Mouse (Mus musculus) heart, postnatal 14 days (tissue): Measurements from ENCODE around the gene Dlst. TPM values are rescaled to one million over a fixed set of nuclear protein-coding genes. Genes with fewer than 3 reads are reported as not detected.

Experiments used
- DNase-seq, 2 experiments: peaks; one replicate each; pipeline ENCODE4 v3.0.0; 2021 to 2022
- intact Hi-C: fragments of 180-260 bp; cut with DNase I; formaldehyde crosslinking; loops from one replicate; pipeline ENCODE4 v1.15.1; 2025
- total RNA-seq, 2 experiments: library from RNA; stranded (reverse); gene quantifications; 2 replicates each; pipeline ENCODE4 v1.2.3; 2021

Dlst gene
- total RNA-seq, 2 experiments from 2014 or later, result 713 to 718 TPM

DNA sequence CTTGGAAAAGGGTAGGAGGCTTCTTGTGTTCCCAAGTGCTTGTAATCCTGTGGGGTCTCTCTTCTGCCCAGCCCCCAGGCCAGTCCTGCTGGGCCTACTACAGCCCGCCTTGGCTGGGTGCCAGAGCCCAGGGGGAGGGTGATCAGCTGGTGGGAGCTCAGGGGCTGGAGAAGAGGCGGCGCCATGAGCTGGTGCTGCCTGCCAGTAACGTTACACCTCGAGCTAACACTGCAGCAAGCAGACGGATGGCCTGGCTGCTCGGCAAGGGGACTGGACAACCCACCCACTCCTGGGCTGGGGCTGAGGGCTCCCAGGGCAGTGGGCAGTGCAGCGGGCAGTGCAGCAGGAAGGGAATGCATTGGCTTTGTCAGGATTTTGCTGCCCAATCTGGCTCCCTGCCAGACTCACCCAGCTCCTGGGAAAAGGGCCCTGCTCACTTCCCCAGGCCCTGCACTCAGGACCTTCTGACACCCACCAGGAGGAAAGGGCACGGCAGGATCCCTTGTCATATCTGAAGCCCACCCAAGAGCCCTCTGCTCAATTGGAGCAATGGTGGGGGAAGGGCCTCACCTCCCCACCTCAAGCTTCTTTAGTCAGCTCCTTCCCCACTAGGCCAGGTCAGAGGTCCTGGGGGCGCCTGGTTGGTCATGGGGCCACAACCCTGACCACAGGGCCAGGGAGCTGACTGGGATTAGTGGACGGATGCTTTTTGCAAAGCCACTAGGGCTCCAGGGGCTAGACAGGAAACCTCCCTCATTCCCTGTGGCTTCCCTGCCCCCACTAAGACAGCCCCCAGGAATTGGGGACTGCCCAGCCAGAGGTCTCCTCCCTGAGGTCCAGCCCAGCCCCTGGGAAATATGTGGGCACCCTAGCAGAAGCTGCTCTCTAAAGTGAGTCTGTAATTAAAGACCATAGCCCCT lies 65.6 kb downstream of the Dlst start:
- peak in 1 of 2 experiments; percentile 47 for DNase-seq
- intact Hi-C loops, result loop anchor here (10.0 kb wide), 1 partner anchor 319 kb away; no protein-coding TSS in a partner anchor

DNA sequence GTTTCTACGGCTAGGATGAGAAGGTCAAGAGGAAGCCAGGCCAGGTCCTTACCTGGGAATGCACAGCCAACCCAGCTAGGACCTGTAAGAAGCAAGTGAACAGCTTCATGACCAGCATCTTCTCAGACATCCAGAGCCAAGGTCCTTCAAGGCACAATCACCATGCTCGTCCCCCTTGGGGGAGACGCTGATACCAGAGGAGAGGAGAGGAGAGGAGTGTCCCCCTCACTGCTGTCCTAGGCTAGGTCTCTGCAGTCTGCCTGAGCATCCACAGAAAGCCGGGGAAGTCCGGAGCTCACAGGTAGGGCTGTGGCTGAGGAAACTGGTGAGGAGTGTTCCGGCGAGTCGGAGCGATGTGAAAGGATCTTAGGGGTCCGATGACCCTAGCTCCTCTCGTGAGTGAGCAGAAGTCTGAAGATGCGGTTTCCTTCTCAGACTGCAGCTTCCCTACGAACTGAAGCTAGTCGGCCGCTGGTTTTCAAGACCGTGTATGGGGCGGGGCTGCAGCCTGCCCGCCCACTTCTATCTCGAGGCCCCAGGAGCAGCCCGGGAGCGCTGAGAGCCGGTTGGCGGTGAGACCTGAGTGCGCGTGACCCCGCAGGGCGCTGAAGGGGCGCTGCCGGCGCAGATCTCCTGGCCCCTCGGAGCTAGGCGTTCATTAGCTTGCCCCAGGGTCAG lies 66.4 kb downstream of the Dlst start:
- intact Hi-C loops, result loop anchor here (10.0 kb wide), 1 partner anchor 318 kb away; no protein-coding TSS in a partner anchor

GRCm38 (mm10) chr12:85177740-85178239 lies 67.2 kb downstream of the Dlst start, which contains the start of gene Pgf:
Gene Pgf, minus strand, starts transcription at chr12:85177790.
- intact Hi-C loops, result loop anchor here (10.0 kb wide), 1 partner anchor 317 kb away; no protein-coding TSS in a partner anchor
- no peak for DNase-seq

More for the DNA sequence above, 66.4 kb downstream of the Dlst start:
- DNase-seq, result peak in 1 of 2 experiments; percentile 64

- intact Hi-C loops, result loop anchor here (10.0 kb wide), 1 partner anchor 317 kb away; no protein-coding TSS in a partner anchor
- DNase-seq, result no peak
Measured at GRCm38 (mm10) chr12:85178294-85178693, 67.7 kb downstream of the Dlst start.

- no peak for DNase-seq
- intact Hi-C loops, result no loop called here
Measured at GRCm38 (mm10) chr12:85181475-85182344, 71.1 kb downstream of the Dlst start.

GRCm38 (mm10) chr12:85182345-85182643 lies 71.7 kb downstream of the Dlst start:
- no peak for DNase-seq
- intact Hi-C loops, result no loop called here

GRCm38 (mm10) chr12:85182898-85183297 lies 72.3 kb downstream of the Dlst start:
- intact Hi-C loops, result no loop called here
- DNase-seq, result no peak

DNA sequence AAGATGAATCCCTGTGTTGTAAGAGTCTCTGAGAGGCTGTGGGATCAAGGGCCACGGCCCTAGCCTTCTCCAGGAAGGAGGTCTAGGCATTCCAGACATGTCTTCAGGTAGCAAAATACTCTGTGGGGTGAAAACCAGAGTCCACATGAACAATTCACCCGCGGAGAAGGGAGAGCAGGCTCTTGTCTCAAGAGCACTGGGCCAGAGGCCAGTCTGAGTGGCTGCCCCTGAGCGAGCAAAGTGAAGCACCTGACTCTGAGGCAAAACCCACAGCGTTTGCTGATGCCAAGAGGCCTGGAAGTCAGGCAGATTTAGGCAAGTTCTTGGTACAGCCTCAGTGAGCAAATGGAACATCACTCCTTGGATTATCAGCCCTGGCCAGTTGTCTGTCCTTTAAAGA lies 73.5 kb downstream of the Dlst start:
- intact Hi-C loops, result loop anchor here (2.0 kb wide), 1 partner anchor 13 kb away; no protein-coding TSS in a partner anchor
- DNase-seq, result no peak

Other genes with a start within 250 kb of the Dlst start
- 1 to 10 TPM; 1.2 to 2.3 TPM for gene Ltbp2, start 234.3 kb upstream of the Dlst start, total RNA-seq
- 10 to 100 TPM; 30.1 to 37.1 TPM for gene Fcf1, start 139.9 kb upstream of the Dlst start, total RNA-seq
- 10 to 100 TPM; 33.6 to 38.9 TPM for gene Arel1, start 139.9 kb upstream of the Dlst start, total RNA-seq
- 10 to 100 TPM; 31.3 to 32.5 TPM for gene Ylpm1, start 114.5 kb upstream of the Dlst start, total RNA-seq
- gene Prox2, start 74 bp upstream of the Dlst start, total RNA-seq, result 1 to 10 TPM; 1.1 to 2.7 TPM
- 1 to 10 TPM; 4.3 to 4.8 TPM for gene Rps6kl1, start 40.4 kb downstream of the Dlst start, total RNA-seq
- gene Pgf, start 67.0 kb downstream of the Dlst start, total RNA-seq, result 1 to 10 TPM; 3.5 to 4.6 TPM
- 10 to 100 TPM; 47.0 to 50.4 TPM for gene Eif2b2, start 108.6 kb downstream of the Dlst start, total RNA-seq
- 1 to 10 TPM; 8.3 to 8.6 TPM for gene Mlh3, start 159.8 kb downstream of the Dlst start, total RNA-seq
- gene Acyp1, start 177.6 kb downstream of the Dlst start, total RNA-seq, result 10 to 100 TPM; 19.2 to 20.3 TPM
- gene Zc2hc1c, start 177.8 kb downstream of the Dlst start, total RNA-seq, result 1 to 10 TPM; 1.5 to 2.2 TPM
- 10 to 100 TPM; 75.6 to 75.8 TPM for gene Nek9, start 228.5 kb downstream of the Dlst start, total RNA-seq